Mouse (Mus musculus) left cerebral cortex, postnatal 10 days (tissue): Measurements from ENCODE around the gene Cd2bp2. TPM values are rescaled to one million over a fixed set of nuclear protein-coding genes. Genes with fewer than 3 reads are reported as not detected.

Experiments
- DNase-seq, 2 experiments: peaks; one replicate each; pipeline ENCODE4 v3.0.0; 2021 to 2022; ENCODE audit warnings: low spot score in 2 of 2, mixed read lengths in 1 of 2; ENCODE audit errors: extremely low spot score in 1 of 2
- intact Hi-C: fragments of 180-260 bp; cut with DNase I; formaldehyde crosslinking; loops from one replicate; pipeline ENCODE4 v1.15.1; 2025
- total RNA-seq, 2 experiments: library from RNA; stranded (reverse); gene quantifications; 2 replicates each; pipeline ENCODE4 v1.2.3; 2021

Cd2bp2 gene
- 10 to 100 TPM; 74.0 to 75.8 TPM for total RNA-seq

GRCm38 (mm10) chr7:127195544-127196295 lies at the start of gene Cd2bp2:
Cd2bp2 (minus strand) TSS chr7:127196050.
- intact Hi-C loops = no loop called here
- DNase-seq = peak; percentile 96 to 98

DNA sequence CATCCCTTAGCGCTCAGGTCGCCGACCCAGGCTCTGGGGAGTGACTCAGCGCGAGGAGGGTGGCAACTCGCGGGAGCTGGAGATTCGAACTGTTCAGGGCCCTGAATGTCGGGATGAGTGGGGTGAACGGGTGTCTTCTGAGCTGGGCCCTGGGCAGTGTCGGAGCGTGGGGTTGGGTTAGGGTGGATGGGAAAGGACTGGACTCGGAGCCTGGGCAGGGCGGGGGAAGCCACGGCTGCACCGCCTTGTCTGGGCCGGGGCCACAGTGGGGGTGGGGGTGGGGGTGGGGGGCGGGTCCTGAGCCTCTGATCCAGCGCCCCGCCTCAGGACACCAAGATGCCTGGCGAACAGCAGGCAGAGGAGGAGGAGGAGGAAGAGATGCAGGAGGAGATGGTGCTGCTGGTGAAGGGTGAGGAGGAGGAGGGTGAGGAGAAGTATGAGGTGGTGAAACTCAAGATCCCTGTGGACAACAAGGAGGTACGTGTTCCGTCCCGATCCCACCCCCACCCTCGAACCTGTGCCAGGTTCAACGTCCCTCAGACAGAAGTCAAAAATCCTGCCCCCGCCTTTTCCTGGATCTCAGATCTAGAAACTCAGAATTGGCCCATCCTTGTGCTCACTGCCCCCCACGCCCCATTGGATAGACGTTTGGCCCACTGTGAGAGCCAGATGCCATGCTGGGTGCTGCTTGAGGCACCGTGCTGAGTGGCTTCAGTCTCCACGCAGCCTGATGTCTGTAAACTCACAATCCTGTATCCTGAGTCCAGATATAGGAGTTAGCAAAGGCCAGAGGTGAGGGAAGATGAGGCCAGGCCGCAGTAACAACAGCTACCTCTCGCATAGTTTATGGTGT lies 49.0 kb upstream of the Cd2bp2 start:
- peak in 1 of 2 experiments; percentile 74 for DNase-seq
- intact Hi-C loops = no loop called here

DNA sequence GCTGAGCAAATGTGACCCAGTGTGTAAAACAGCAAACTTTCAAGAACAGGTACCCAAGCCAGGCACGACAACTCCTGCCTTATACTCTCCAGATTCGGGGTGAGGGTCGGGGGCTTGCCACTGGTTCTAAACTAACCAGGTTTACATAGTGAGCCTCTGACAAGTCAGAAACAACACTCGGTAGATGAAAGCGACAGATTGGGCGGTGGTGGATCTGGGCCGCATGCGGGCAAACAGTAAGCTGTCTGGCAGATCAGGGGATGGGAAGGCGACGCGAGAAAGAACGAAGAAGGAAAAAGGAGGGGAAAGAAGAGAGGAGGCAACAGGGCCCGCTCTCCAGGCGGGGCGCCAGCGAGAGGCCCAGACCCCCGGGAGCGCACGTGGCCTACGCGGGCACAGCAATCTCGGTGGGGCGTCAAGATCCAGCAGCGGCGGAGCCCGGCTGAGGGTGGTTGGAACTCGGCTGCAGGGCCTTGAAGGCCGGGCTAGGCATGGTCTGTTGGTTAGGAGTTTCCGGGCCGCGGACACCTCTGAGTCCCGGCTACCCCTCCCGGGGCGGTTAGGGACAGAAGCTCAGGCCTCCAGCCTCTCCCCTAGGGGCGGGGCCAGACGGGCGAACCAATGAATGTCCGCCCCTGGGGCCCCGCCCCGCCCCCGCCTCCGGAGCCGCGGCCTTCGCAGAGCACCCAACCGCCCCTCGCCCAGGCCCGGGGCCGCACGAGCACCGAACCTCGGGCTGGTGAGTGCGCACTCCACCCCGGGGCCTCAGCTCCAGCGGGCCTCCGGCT lies 48.2 kb upstream of the Cd2bp2 start, which contains the start of gene Zfp771:
TSS of gene Zfp771 (plus strand) at position 405 of the 788 bp plus-strand sequence.
- DNase-seq = peak; percentile 87 to 99
- intact Hi-C loops = no loop called here

- DNase-seq = no peak
- intact Hi-C loops = no loop called here
Measured at GRCm38 (mm10) chr7:127243361-127243867, 47.6 kb upstream of the Cd2bp2 start.

DNA sequence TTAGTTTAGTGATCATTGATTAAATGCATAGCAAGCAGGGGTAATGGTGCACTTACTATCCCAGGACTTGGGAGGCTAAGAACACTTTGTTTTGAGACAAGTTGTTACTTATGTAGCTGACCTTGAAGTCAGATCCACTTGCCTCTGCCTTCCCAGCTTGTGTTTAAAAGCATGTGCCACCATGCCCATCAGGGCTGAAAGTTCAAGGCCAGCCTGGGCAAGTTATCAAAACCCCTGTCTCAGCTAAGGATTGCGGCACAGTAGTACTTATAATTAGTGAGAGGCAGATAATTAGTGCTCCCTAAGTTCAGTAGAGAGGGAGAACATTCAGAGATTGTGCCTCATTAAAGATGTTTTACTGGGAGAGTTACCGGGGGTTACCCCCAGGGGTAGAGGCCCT lies 38.9 kb upstream of the Cd2bp2 start:
- intact Hi-C loops = no loop called here
- DNase-seq = no peak

- no peak for DNase-seq
- intact Hi-C loops = no loop called here
Measured at GRCm38 (mm10) chr7:127233765-127234164, 37.9 kb upstream of the Cd2bp2 start.

- intact Hi-C loops = no loop called here
- no peak for DNase-seq
Measured at GRCm38 (mm10) chr7:127233368-127233749, 37.5 kb upstream of the Cd2bp2 start.

GRCm38 (mm10) chr7:127232622-127233367 lies 36.9 kb upstream of the Cd2bp2 start, which contains the start of the genes Zfp553 and Sept1:
Zfp553 (plus strand) TSS chr7:127233061.
Sept1 (minus strand) TSS chr7:127233130.
- intact Hi-C loops = no loop called here
- peak; percentile 67 to 90 for DNase-seq

DNA sequence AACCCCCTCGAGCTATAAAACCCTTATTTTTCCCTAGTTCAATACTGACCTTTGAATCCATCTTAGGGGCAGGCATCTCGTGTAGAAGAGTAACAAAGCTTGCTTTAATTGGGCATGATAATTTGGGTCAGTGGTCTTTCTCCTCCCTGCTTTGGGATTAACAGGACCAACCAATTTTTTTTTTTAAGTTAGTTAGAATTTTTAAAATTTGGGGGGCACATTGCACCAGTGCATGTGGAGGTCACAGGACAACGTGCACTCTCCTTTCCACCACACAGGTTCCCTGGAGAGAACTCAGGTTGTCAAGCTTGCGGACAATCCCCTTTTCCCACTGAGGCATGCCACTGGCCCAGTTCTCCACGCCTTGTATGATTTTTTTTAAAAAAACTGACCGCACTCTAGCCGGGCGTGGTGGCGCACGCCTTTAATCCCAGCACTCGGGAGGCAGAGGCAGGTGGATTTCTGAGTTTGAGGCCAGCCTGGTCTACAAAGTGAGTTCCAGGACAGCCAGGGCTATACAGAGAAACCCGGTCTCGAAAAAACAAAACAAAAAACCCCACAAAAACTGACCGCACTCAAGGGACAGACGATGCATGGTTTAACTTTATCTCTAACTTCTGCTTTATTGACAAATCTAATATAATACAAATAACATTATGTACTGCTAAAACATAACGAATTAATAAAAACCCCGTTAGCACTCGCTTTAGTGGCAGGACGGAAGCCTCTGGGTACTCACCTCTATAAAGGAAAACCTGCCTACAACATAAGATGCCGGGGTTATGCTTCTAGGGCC lies 36.2 kb upstream of the Cd2bp2 start:
- no peak for DNase-seq
- intact Hi-C loops = no loop called here

DNA sequence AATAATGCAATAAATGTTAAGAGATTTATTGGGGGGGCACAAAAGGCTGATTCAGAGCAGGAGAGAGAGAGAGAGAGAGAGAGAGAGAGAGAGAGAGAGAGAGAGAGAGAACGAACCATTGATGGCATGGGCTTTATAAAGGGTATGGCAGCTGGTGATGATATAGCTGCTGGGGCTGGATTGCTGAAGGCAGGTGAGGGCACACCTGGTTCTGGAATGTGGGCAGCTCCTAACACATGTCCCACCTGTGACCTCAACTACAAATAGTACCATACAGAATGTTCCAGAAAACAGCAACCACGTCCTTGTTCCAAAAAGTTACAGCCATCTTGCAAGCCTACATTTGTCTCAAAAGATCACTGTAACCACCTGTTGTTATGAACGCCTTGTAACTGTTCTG lies 35.5 kb upstream of the Cd2bp2 start:
- intact Hi-C loops = no loop called here
- no peak for DNase-seq

DNA sequence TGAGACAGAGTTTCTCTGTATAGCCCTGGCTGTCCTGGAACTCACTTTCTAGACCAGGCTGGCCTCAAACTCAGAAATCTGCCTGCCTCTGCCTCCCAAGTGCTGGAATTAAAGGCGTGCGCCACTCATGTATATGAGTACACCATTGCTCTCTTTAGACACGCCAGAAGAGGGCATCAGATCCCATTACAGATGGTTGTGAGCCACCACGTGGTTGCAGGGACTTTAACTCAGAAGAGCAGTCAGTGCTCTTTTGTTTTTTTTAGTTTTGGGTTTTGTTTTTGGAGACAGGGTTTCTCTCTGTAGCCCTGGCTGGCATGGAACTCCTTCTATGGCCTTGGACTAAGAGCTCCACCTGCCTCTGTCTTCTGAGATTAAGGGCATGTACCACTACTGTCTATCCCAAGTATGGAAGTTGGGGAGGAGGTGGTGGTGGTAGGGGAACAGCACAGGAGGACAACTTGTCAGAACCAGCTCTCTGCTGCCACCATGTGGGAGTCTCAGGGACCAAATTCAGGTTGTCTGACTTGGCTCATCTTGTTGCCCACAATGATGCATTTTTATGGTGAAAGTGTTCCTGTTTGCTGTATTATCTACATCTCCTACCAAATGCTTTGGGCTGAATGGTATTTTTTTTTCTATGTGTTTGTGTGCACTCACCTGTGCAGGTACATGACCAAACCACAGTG lies 32.9 kb upstream of the Cd2bp2 start:
- intact Hi-C loops = no loop called here
- peak; percentile 68 to 84 for DNase-seq

GRCm38 (mm10) chr7:127225147-127225995 lies 29.5 kb upstream of the Cd2bp2 start:
- no peak for DNase-seq
- intact Hi-C loops = no loop called here

- intact Hi-C loops = no loop called here
- no peak for DNase-seq
Measured at GRCm38 (mm10) chr7:127224616-127225015, 28.8 kb upstream of the Cd2bp2 start.

GRCm38 (mm10) chr7:127223515-127224478 lies 27.9 kb upstream of the Cd2bp2 start:
- intact Hi-C loops = no loop called here

GRCm38 (mm10) chr7:127223106-127223505 lies 27.3 kb upstream of the Cd2bp2 start:
- no peak for DNase-seq
- intact Hi-C loops = no loop called here

More at GRCm38 (mm10) chr7:127223515-127224478, 27.9 kb upstream of the Cd2bp2 start:
- DNase-seq = no peak
